Mouse (Mus musculus) liver, postnatal 0 days (tissue): Measurements from ENCODE around the gene Dgki. TPM values are rescaled to one million over a fixed set of nuclear protein-coding genes. Genes with fewer than 3 reads are reported as not detected.

Experiments
- ATAC-seq: fragments of 200-750 bp; cut with Nextera tagmentation; 2 replicates; pipeline ENCODE4 v1.8.0; 2017; ENCODE audit warnings: mild to moderate bottlenecking, moderate library complexity
- DNase-seq: peaks from one replicate; pipeline ENCODE4 v3.0.0-alpha.2; 2016
- H3K27ac ChIP-seq: fragments of 300-500 bp; sonication (generic); 2 replicates; pipeline ENCODE4 v1.5.1; 2014; ENCODE audit warnings: antibody characterized with exemption, moderate library complexity, mild to moderate bottlenecking, low read depth
- H3K27me3 ChIP-seq: fragments of 300-500 bp; sonication (generic); 2 replicates; pipeline ENCODE4 v1.6.1; 2014; ENCODE audit warnings: low read length, control low read depth, mixed read lengths; ENCODE audit not compliant: insufficient read depth
- H3K36me3 ChIP-seq: fragments of 300-500 bp; sonication (generic); replicated peaks from 2 replicates; pipeline ENCODE4 v1.6.1; 2014; ENCODE audit warnings: mild to moderate bottlenecking, control low read depth, low read length, moderate library complexity, mixed read lengths; ENCODE audit not compliant: insufficient read depth
- H3K4me1 ChIP-seq: fragments of 300-500 bp; sonication (generic); 2 replicates; pipeline ENCODE4 v1.6.1; 2014; ENCODE audit warnings: antibody characterized with exemption, mild to moderate bottlenecking, control low read depth; ENCODE audit not compliant: insufficient read depth
- H3K4me2 ChIP-seq: fragments of 300-500 bp; sonication (generic); 2 replicates; pipeline ENCODE4 v1.6.1; 2014; ENCODE audit warnings: low read depth, mild to moderate bottlenecking, low read length, moderate library complexity, mixed read lengths
- H3K4me3 ChIP-seq: fragments of 300-500 bp; sonication (generic); 2 replicates; pipeline ENCODE4 v1.5.1; 2014; ENCODE audit warnings: low read depth, low read length
- H3K9ac ChIP-seq: fragments of 300-500 bp; sonication (generic); replicated peaks from 2 replicates; pipeline ENCODE4 v1.6.1; 2014; ENCODE audit warnings: mild to moderate bottlenecking, moderate library complexity
- H3K9me3 ChIP-seq: fragments of 300-500 bp; sonication (generic); 2 replicates; pipeline ENCODE4 v1.6.1; 2016; ENCODE audit warnings: mild to moderate bottlenecking, control low read depth, low read length, mixed read lengths
- CTCF ChIP-seq: sonication (generic); IDR thresholded peaks from 2 replicates; pipeline ENCODE4 v1.5.1; 2016; ENCODE audit warnings: antibody characterized with exemption, low read depth
- EP300 ChIP-seq: IDR thresholded peaks from 2 replicates; pipeline ENCODE4 v1.6.1; 2016; ENCODE audit warnings: antibody characterized with exemption, low read depth, mild to moderate bottlenecking
- WGBS: fragments of 180-500 bp; shearing (Covaris S2); extraction: QIAGEN DNeasy Blood & Tissue Kit; methylation state at CpG from one replicate; pipeline ENCODE4 v1.1.7; 2014; ENCODE audit not compliant: insufficient replicate concordance; 5-methylcytosine and 5-hydroxymethylcytosine counted together
- polyA plus RNA-seq: library from polyadenylated mRNA; unstranded; fragments of >200 nt; fragmentation: Nextera tagmentation; extraction: Ambion mirVana; gene quantifications from 2 replicates; pipeline ENCODE4 v1.2.1, GENCODE M21; 2015

Gene Dgki
- polyA plus RNA-seq, 1 experiment from 2014 or later = 0.56 TPM

- H3K27me3 ChIP-seq = no peaks in the 10 kb centered on the region
- DNase-seq = no peak
- no peak overlapping the region for H3K27ac ChIP-seq
- H3K4me3 ChIP-seq = no peak overlapping the region
- peak; percentile 36; the same call in 1 of the 2 replicates for ATAC-seq
- no peaks in the 10 kb centered on the region for H3K9me3 ChIP-seq
- TF ChIP-seq CTCF = no peak
- TF ChIP-seq EP300 = no peak
- H3K36me3 ChIP-seq = no peaks in the 10 kb centered on the region
- 63% methylated on average over 8 of the region's 8 CpGs for WGBS
- H3K9ac ChIP-seq = no peak overlapping the region
- H3K4me2 ChIP-seq = no peak overlapping the region
- H3K4me1 ChIP-seq = no peaks in the 10 kb centered on the region
Observed at GRCm38 (mm10) chr6:37270905-37271591, 28.9 kb downstream of the Dgki start.

DNA sequence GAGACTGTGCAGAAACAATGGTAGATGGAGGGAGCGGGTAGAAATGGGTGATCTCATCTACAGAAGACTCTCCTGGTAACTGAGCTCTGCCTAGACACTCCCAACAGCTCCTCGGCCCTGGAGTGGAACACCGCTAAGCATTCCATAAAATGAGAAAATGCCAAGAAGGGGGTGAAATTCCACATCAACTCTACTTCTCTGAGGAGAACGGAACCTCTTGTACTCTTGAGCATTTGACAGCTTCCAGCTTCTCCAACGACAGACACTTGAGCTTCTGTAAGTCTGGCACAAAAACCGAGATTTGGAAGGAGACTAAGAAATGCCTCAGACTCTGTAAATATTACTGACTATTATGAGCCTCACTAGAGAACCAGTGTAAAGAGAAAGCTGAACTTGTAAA, 31.4 kb downstream of the Dgki start:
- DNase-seq (no peak), ATAC-seq (no peak)
- Histone ChIP-seq H3K4me3 (no peak overlapping the region), H3K9me3 (no peaks in the 10 kb centered on the region), H3K4me2 (no peak overlapping the region), H3K27ac (no peak overlapping the region), H3K9ac (no peak overlapping the region), H3K27me3 (no peaks in the 10 kb centered on the region), H3K4me1 (no peaks in the 10 kb centered on the region), H3K36me3 (no peaks in the 10 kb centered on the region)
- TF ChIP-seq EP300 (no peak), CTCF (no peak)
- 77% methylated on average over 6 of the region's 6 CpGs for whole genome bisulfite sequencing

- 85% methylated on average over 4 of the region's 4 CpGs for WGBS
- ATAC-seq (no peak), DNase-seq (no peak)
- H3K4me2 ChIP-seq = no peak overlapping the region
- H3K9ac ChIP-seq = no peak overlapping the region
- no peak overlapping the region for H3K27ac ChIP-seq
- no peaks in the 10 kb centered on the region for H3K9me3 ChIP-seq
- no peaks in the 10 kb centered on the region for H3K4me1 ChIP-seq
- TF ChIP-seq CTCF (no peak), EP300 (no peak)
- H3K27me3 ChIP-seq = no peaks in the 10 kb centered on the region
- H3K36me3 ChIP-seq = no peaks in the 10 kb centered on the region
- H3K4me3 ChIP-seq = no peak overlapping the region
Observed at GRCm38 (mm10) chr6:37267952-37268351, 32.0 kb downstream of the Dgki start.

GRCm38 (mm10) chr6:37262486-37262885, 37.5 kb downstream of the Dgki start:
- ATAC-seq = peak; percentile 35
- no peak for TF ChIP-seq CTCF
- TF ChIP-seq EP300 = no peak
- 35% methylated on average over 7 of the region's 7 CpGs for WGBS

DNA sequence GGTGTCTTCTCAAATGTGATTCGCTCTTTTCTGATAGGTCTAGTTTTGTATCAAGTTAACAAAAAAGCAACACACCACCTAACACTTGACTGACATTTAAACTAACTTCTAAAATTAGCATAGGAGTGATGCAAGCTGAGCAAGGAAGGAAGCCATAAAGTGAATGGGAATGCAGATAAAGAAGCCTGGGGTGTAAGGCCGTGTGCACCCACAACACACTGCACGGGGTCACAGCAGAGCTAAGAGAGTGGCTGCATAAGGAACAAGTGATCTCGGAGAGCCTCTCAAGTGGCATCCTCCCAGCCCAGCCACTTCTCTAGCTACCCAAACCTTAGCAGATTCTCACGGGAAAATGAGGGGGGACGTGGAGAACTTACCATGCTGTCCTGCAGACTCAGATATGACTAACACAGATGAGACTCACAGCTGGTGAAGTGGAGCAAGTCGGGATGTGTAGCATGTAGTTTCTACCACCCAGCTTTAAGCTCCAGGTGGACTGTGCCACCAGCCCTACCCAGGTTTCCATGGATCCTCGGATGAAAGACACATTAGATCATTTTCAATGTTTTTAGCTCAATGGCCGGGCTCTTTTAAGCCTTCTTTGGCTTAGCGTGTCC, 38.6 kb downstream of the Dgki start:
- Histone ChIP-seq H3K27ac (no peak overlapping the region), H3K4me3 (no peak overlapping the region)

More at GRCm38 (mm10) chr6:37262486-37262885, 37.5 kb downstream of the Dgki start:
- Histone ChIP-seq H3K27ac (0 out of 2 replicates have a peak overlapping the region, but pooled peaks have one; percentile 16), H3K4me2 (no peak overlapping the region), H3K36me3 (no peaks in the 10 kb centered on the region), H3K27me3 (no peaks in the 10 kb centered on the region), H3K9ac (no peak overlapping the region), H3K4me3 (no peak overlapping the region), H3K9me3 (no peaks in the 10 kb centered on the region), H3K4me1 (no peaks in the 10 kb centered on the region)
- DNase-seq = no peak

DNA sequence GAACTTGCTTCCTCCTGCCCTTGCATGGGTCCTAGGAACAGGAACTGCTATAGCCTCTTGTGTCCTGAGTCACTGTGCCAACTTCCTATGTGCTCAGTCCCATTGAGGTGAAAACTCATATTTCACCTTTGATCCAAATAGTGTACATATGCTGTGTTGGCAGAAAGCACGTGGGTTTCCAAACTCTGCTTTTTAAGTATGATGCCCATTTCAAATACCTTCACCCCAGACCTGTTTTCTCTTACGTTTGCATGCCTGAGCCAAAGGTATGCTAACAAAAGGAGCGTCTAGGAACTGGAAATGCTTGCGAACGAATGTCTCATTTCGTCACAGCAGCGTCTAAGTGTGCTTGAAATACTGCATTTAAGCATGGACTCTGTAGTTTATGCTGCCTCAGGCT, 41.3 kb downstream of the Dgki start:
- H3K4me3 ChIP-seq = no peak overlapping the region
- H3K9ac ChIP-seq = no peak overlapping the region
- ATAC-seq (0 out of 2 replicates have a peak, but pooled peaks have one; percentile 23), DNase-seq (no peak)
- no peak overlapping the region for H3K27ac ChIP-seq
- H3K4me1 ChIP-seq = no peaks in the 10 kb centered on the region
- 71% methylated on average over 7 of the region's 7 CpGs for WGBS
- no peak overlapping the region for H3K4me2 ChIP-seq
- TF ChIP-seq EP300 (no peak), CTCF (no peak)
- no peaks in the 10 kb centered on the region for H3K9me3 ChIP-seq
- H3K36me3 ChIP-seq = no peaks in the 10 kb centered on the region
- H3K27me3 ChIP-seq = no peaks in the 10 kb centered on the region

More for the DNA sequence above, 38.6 kb downstream of the Dgki start:
- Histone ChIP-seq H3K4me2 (no peak overlapping the region), H3K9ac (no peak overlapping the region), H3K4me1 (no peaks in the 10 kb centered on the region), H3K27me3 (no peaks in the 10 kb centered on the region), H3K9me3 (no peaks in the 10 kb centered on the region), H3K36me3 (no peaks in the 10 kb centered on the region)
- ATAC-seq = no peak
- DNase-seq = no peak
- TF ChIP-seq CTCF (no peak), EP300 (no peak)
- 53% methylated on average over 10 of the region's 10 CpGs for WGBS
